Mouse (Mus musculus) MEL (cell line): ENCODE data around the gene Kcnj9. TPM values are rescaled to one million over a fixed set of nuclear protein-coding genes. Genes with fewer than 3 reads are reported as not detected.

Experiments
- DNase-seq: peaks from one replicate; pipeline ENCODE4 v3.0.0; 2011; ENCODE audit warnings: low read depth, low spot score
- H3K27ac ChIP-seq: 2 replicates; pipeline ENCODE4 v1.5.1; 2012; ENCODE audit warnings: low read depth, mild to moderate bottlenecking, control low read depth, low read length, moderate library complexity; ENCODE audit not compliant: control insufficient read depth
- H3K27me3 ChIP-seq, 2 experiments: fragments of 150-350 bp in 1 of 2; sonication (generic) in 1 of 2; 2 replicates each; pipeline ENCODE4 v1.6.1; 2012; ENCODE audit warnings: low read length in 2 of 2, mild to moderate bottlenecking in 2 of 2, improper control_type of control experiment in 1 of 2, moderate library complexity in 1 of 2; ENCODE audit not compliant: insufficient read depth in 2 of 2, control insufficient read depth in 1 of 2
- H3K36me3 ChIP-seq, 2 experiments: 2 replicates each; pipeline ENCODE4 v1.6.1; 2012 to 2014; ENCODE audit warnings: low read length in 2 of 2, improper control_type of control experiment in 1 of 2, inconsistent platforms in 1 of 2, mild to moderate bottlenecking in 1 of 2; ENCODE audit not compliant: insufficient read depth in 2 of 2, control insufficient read depth in 1 of 2
- H3K4me1 ChIP-seq, 2 experiments: fragments of 150-350 bp in 1 of 2; sonication (generic) in 1 of 2; 2 replicates each; pipeline ENCODE4 v1.6.1; 2012; ENCODE audit warnings: low read length in 2 of 2, improper control_type of control experiment in 1 of 2, mild to moderate bottlenecking in 1 of 2; ENCODE audit not compliant: insufficient read depth in 2 of 2, control insufficient read depth in 1 of 2
- H3K4me3 ChIP-seq, 2 experiments: fragments of 150-350 bp in 1 of 2; sonication (generic) in 1 of 2; 2 replicates each; pipeline ENCODE4 v1.5.1; 2012; ENCODE audit warnings: low read depth in 2 of 2, low read length in 2 of 2, mild to moderate bottlenecking in 2 of 2, moderate library complexity in 2 of 2, control low read depth in 1 of 2, improper control_type of control experiment in 1 of 2; ENCODE audit not compliant: control insufficient read depth in 1 of 2, insufficient read depth in 1 of 2
- H3K79me2 ChIP-seq: 2 replicates; pipeline ENCODE4 v1.6.1; 2012; ENCODE audit warnings: mild to moderate bottlenecking, low read length, moderate library complexity; ENCODE audit not compliant: control insufficient read depth, poor library complexity, insufficient read depth
- H3K9ac ChIP-seq: 2 replicates; pipeline ENCODE4 v1.6.1; 2012; ENCODE audit warnings: low read depth, mild to moderate bottlenecking, control low read depth, low read length, moderate library complexity; ENCODE audit not compliant: control insufficient read depth, poor library complexity, severe bottlenecking
- H3K9me3 ChIP-seq: fragments of 150-350 bp; sonication (generic); replicated peaks from 2 replicates; pipeline ENCODE4 v1.6.1; 2012; ENCODE audit warnings: mild to moderate bottlenecking, low read length, improper control_type of control experiment, moderate library complexity; ENCODE audit not compliant: insufficient read depth
- BHLHE40 ChIP-seq: IDR thresholded peaks from 2 replicates; pipeline ENCODE4 v1.6.1; 2012; ENCODE audit warnings: low read depth, mild to moderate bottlenecking, inconsistent platforms, low read length, improper control_type of control experiment, borderline replicate concordance
- CHD1 ChIP-seq: IDR thresholded peaks from 2 replicates; pipeline ENCODE4 v1.6.1; 2012; ENCODE audit warnings: low read depth, mild to moderate bottlenecking, inconsistent platforms, low read length, improper control_type of control experiment
- CHD2 ChIP-seq: IDR thresholded peaks from 2 replicates; pipeline ENCODE4 v1.6.1; 2011; ENCODE audit warnings: low read length, improper control_type of control experiment
- CTCF ChIP-seq, 3 experiments: IDR thresholded peaks in 2 of 3; conservative IDR thresholded peaks in 1 of 3; 2 replicates each; pipeline ENCODE4 v1.5.1; 2011 to 2012; ENCODE audit warnings: low read length in 3 of 3, low read depth in 2 of 3, mild to moderate bottlenecking in 2 of 3, improper control_type of control experiment in 1 of 3, inconsistent platforms in 1 of 3, mixed read lengths in 1 of 3, moderate library complexity in 1 of 3; ENCODE audit not compliant: control insufficient read depth in 1 of 3, insufficient read depth in 1 of 3, poor library complexity in 1 of 3, severe bottlenecking in 1 of 3
- E2F4 ChIP-seq: IDR thresholded peaks from 2 replicates; pipeline ENCODE4 v1.6.1; 2011; ENCODE audit warnings: low read depth, low read length, improper control_type of control experiment, borderline replicate concordance
- ELF1 ChIP-seq: IDR thresholded peaks from 2 replicates; pipeline ENCODE4 v1.6.1; 2014; ENCODE audit warnings: low read depth, mild to moderate bottlenecking, inconsistent platforms, low read length, improper control_type of control experiment, moderate library complexity
- ETS1 ChIP-seq: IDR thresholded peaks from 2 replicates; pipeline ENCODE4 v1.6.1; 2012; ENCODE audit warnings: low read depth, mild to moderate bottlenecking, inconsistent platforms, low read length, improper control_type of control experiment, moderate library complexity
- GABPA ChIP-seq: IDR thresholded peaks from 2 replicates; pipeline ENCODE4 v1.6.1; 2012; ENCODE audit warnings: low read depth, mild to moderate bottlenecking, inconsistent platforms, low read length, improper control_type of control experiment, moderate library complexity
- GATA1 ChIP-seq: IDR thresholded peaks from 2 replicates; pipeline ENCODE4 v1.6.1; 2011; ENCODE audit warnings: low read depth, low read length, improper control_type of control experiment
- HCFC1 ChIP-seq: IDR thresholded peaks from 2 replicates; pipeline ENCODE4 v1.6.1; 2012; ENCODE audit warnings: low read depth, mild to moderate bottlenecking, inconsistent platforms, low read length, improper control_type of control experiment, moderate library complexity
- JUND ChIP-seq: IDR thresholded peaks from 2 replicates; pipeline ENCODE4 v1.6.1; 2011; ENCODE audit warnings: low read depth, mild to moderate bottlenecking, improper control_type of control experiment, low read length
- KAT2A ChIP-seq: conservative IDR thresholded peaks from 2 replicates; pipeline ENCODE4 v1.6.1; 2012; ENCODE audit warnings: low read depth, low read length, improper control_type of control experiment, inconsistent platforms
- MAFK ChIP-seq: IDR thresholded peaks from 2 replicates; pipeline ENCODE4 v1.6.1; 2011; ENCODE audit warnings: low read depth, mild to moderate bottlenecking, low read length, improper control_type of control experiment, borderline replicate concordance
- MAX ChIP-seq: IDR thresholded peaks from 2 replicates; pipeline ENCODE4 v1.6.1; 2011; ENCODE audit warnings: low read length, improper control_type of control experiment
- MAZ ChIP-seq: IDR thresholded peaks from 2 replicates; pipeline ENCODE4 v1.6.1; 2012; ENCODE audit warnings: low read depth, mild to moderate bottlenecking, inconsistent platforms, low read length, improper control_type of control experiment
- MEF2A ChIP-seq: IDR thresholded peaks from 2 replicates; pipeline ENCODE4 v1.6.1; 2014; ENCODE audit warnings: low read depth, mild to moderate bottlenecking, inconsistent platforms, low read length, improper control_type of control experiment; ENCODE audit not compliant: poor library complexity, insufficient replicate concordance, severe bottlenecking; ENCODE audit errors: extremely low read depth
- MXI1 ChIP-seq: IDR thresholded peaks from 2 replicates; pipeline ENCODE4 v1.6.1; 2011; ENCODE audit warnings: mild to moderate bottlenecking, low read depth, low read length, improper control_type of control experiment
- MYB ChIP-seq: IDR thresholded peaks from 2 replicates; pipeline ENCODE4 v1.6.1; 2011; ENCODE audit warnings: mild to moderate bottlenecking, low read depth, low read length, improper control_type of control experiment
- MYC ChIP-seq: IDR thresholded peaks from 2 replicates; pipeline ENCODE4 v1.6.1; 2011; ENCODE audit warnings: low read depth, mild to moderate bottlenecking, low read length, improper control_type of control experiment, moderate library complexity
- NELFE ChIP-seq: IDR thresholded peaks from 2 replicates; pipeline ENCODE4 v1.6.1; 2011; ENCODE audit warnings: low read depth, low read length, improper control_type of control experiment
- NRF1 ChIP-seq: IDR thresholded peaks from 2 replicates; pipeline ENCODE4 v1.6.1; 2014; ENCODE audit warnings: low read depth, mild to moderate bottlenecking, inconsistent platforms, low read length, improper control_type of control experiment, moderate library complexity; ENCODE audit not compliant: poor library complexity, insufficient read depth, severe bottlenecking
- POLR2A ChIP-seq, 2 experiments: IDR thresholded peaks; 2 replicates each; pipeline ENCODE4 v1.6.1; 2011 to 2012; ENCODE audit warnings: low read length in 2 of 2, mild to moderate bottlenecking in 2 of 2, control low read depth in 1 of 2, improper control_type of control experiment in 1 of 2, low read depth in 1 of 2, moderate library complexity in 1 of 2; ENCODE audit not compliant: control insufficient read depth in 1 of 2, insufficient read depth in 1 of 2, poor library complexity in 1 of 2
- POLR2AphosphoS2 ChIP-seq: IDR thresholded peaks from 2 replicates; pipeline ENCODE4 v1.6.1; 2011; ENCODE audit warnings: low read length, improper control_type of control experiment
- POLR2AphosphoS5 ChIP-seq: IDR thresholded peaks from 2 replicates; pipeline ENCODE4 v1.6.1; 2012; ENCODE audit warnings: low read depth, borderline replicate concordance, mild to moderate bottlenecking, inconsistent platforms, low read length, moderate library complexity, mixed read lengths
- RAD21 ChIP-seq: IDR thresholded peaks from 2 replicates; pipeline ENCODE4 v1.6.1; 2011; ENCODE audit warnings: mild to moderate bottlenecking, low read depth, low read length, improper control_type of control experiment
- RCOR1 ChIP-seq: IDR thresholded peaks from 2 replicates; pipeline ENCODE4 v1.6.1; 2012; ENCODE audit warnings: low read depth, mild to moderate bottlenecking, inconsistent platforms, low read length, improper control_type of control experiment
- SIN3A ChIP-seq: IDR thresholded peaks from 2 replicates; pipeline ENCODE4 v1.6.1; 2012; ENCODE audit warnings: low read length, improper control_type of control experiment, inconsistent platforms
- TAL1 ChIP-seq: IDR thresholded peaks from 2 replicates; pipeline ENCODE4 v1.6.1; 2012; ENCODE audit warnings: mild to moderate bottlenecking, inconsistent platforms, low read length, moderate library complexity, mixed read lengths
- TBP ChIP-seq: IDR thresholded peaks from 2 replicates; pipeline ENCODE4 v1.8.0; 2011; ENCODE audit warnings: low read depth, low read length, improper control_type of control experiment
- TCF12 ChIP-seq: IDR thresholded peaks from 2 replicates; pipeline ENCODE4 v1.6.1; 2014; ENCODE audit warnings: low read depth, mild to moderate bottlenecking, inconsistent platforms, low read length, improper control_type of control experiment, moderate library complexity
- USF1 ChIP-seq: IDR thresholded peaks from 2 replicates; pipeline ENCODE4 v1.6.1; 2014; ENCODE audit warnings: low read depth, mild to moderate bottlenecking, inconsistent platforms, low read length, improper control_type of control experiment, moderate library complexity
- USF2 ChIP-seq, 2 experiments: IDR thresholded peaks; 2 replicates each; pipeline ENCODE4 v1.6.1; 2011 to 2012; ENCODE audit warnings: improper control_type of control experiment in 2 of 2, low read length in 2 of 2, borderline replicate concordance in 1 of 2, inconsistent platforms in 1 of 2, low read depth in 1 of 2, mild to moderate bottlenecking in 1 of 2; ENCODE audit not compliant: insufficient read depth in 1 of 2
- ZKSCAN1 ChIP-seq: IDR thresholded peaks from 2 replicates; pipeline ENCODE4 v1.6.1; 2012; ENCODE audit warnings: low read depth, mild to moderate bottlenecking, inconsistent platforms, low read length, improper control_type of control experiment, moderate library complexity
- ZMIZ1 ChIP-seq: IDR thresholded peaks from 2 replicates; pipeline ENCODE4 v1.6.1; 2012; ENCODE audit warnings: low read depth, mild to moderate bottlenecking, inconsistent platforms, low read length, improper control_type of control experiment, moderate library complexity
- ZNF384 ChIP-seq: IDR thresholded peaks from 2 replicates; pipeline ENCODE4 v1.6.1; 2012; ENCODE audit warnings: low read depth, mild to moderate bottlenecking, inconsistent platforms, low read length, improper control_type of control experiment
- polyA plus RNA-seq, 2 experiments: library from polyadenylated mRNA; stranded (reverse) in 1 of 2; unstranded in 1 of 2; fragments of >175 nt in 1 of 2; fragments of >200 nt in 1 of 2; gene quantifications; 2 replicates each; pipeline versions ENCODE4 v1.2.1 to v1.2.4; 2012; ENCODE audit warnings: low replicate concordance in 2 of 2, low read depth in 1 of 2; ENCODE audit not compliant: insufficient read length in 2 of 2, insufficient read depth in 1 of 2, missing spikeins in 1 of 2
- total RNA-seq: library from RNA; depleted of rRNA; stranded (reverse); fragments of 300-350 nt; gene quantifications from 2 replicates; pipeline ENCODE4 v1.2.3, GENCODE M21; 2012

Kcnj9 gene
- total and polyA plus RNA-seq, 3 experiments: 0.08 TPM; not detected in 2

GRCm38 (mm10) chr1:172309699-172310398 is 19.3 kb downstream of the Kcnj9 start:
- Histone ChIP-seq H3K27ac (peak overlapping the region; percentile 84), H3K79me2 (peaks cover 20% of the 10 kb centered on the region), H3K27me3 (no peaks in the 10 kb centered on the region), H3K4me3 (peak overlapping the region; percentile 41 to 51), H3K9me3 (no peaks in the 10 kb centered on the region), H3K36me3 (peaks cover 0 to 13% of the 10 kb centered on the region in 2 experiments; a peak in 2 of 4 replicates), H3K4me1 (peaks cover 2 to 23% of the 10 kb centered on the region in 2 experiments), H3K9ac (peak overlapping the region; percentile 86)
- peak; percentile 95 for DNase-seq
- TF ChIP-seq MXI1 (peak; percentile 97), TBP (peak; percentile 75; the same call in 1 of the 2 replicates), POLR2AphosphoS2 (no peak), MYB (peak; percentile 27; the same call in 1 of the 2 replicates), CHD2 (peak; percentile 69), CTCF (IDR thresholded peaks at IDR 0.05 in 2 of 3, conservative IDR thresholded peaks at IDR 0.05 in 1 of 3; ENCODE audit: control insufficient read depth in 1 of 3, insufficient read depth in 1 of 3, low read depth in 2 of 3, low read length in 3 of 3, poor library complexity in 1 of 3, severe bottlenecking in 1 of 3) (peak; percentile 95 to 99 (median 98)), NRF1 (no peak), RAD21 (peak; percentile 93), JUND (0 out of 2 replicates have a peak, but pooled peaks have one; percentile 17), MAFK (no peak), MAX (peak; percentile 97), NELFE (no peak; the same call in 1 of the 2 replicates), MAZ (peak; percentile 43; the same call in 1 of the 2 replicates), ZMIZ1 (no peak), ZNF384 (peak; percentile 32; the same call in 1 of the 2 replicates), GATA1 (no peak), USF2 (IDR thresholded peaks at IDR 0.05; ENCODE audit: borderline replicate concordance in 1 of 2, insufficient read depth in 1 of 2, low read depth in 1 of 2, low read length in 2 of 2) (no peak), MEF2A (no peak), USF1 (no peak; the same call in 1 of the 2 replicates), HCFC1 (peak; percentile 38; the same call in 1 of the 2 replicates), RCOR1 (no peak; the same call in 1 of the 2 replicates), SIN3A (peak; percentile 93), E2F4 (no peak), POLR2A (IDR thresholded peaks at IDR 0.05; ENCODE audit: control insufficient read depth in 1 of 2, insufficient read depth in 1 of 2, low read depth in 1 of 2, low read length in 2 of 2, poor library complexity in 1 of 2) (peak in 1 of 2 experiments; percentile 68; a peak in 1 of 4 replicates), POLR2AphosphoS5 (no peak), MYC (peak; percentile 100), TCF12 (peak; percentile 28; the same call in 1 of the 2 replicates), ZKSCAN1 (0 out of 2 replicates have a peak, but pooled peaks have one; percentile 48), BHLHE40 (peak; percentile 81), KAT2A (no peak), ELF1 (peak; percentile 47; the same call in 1 of the 2 replicates), TAL1 (no peak), CHD1 (no peak), GABPA (no peak), ETS1 (peak; percentile 51)
